Mouse (Mus musculus) cerebellum, adult 11-12 months (tissue): ENCODE measurements at regions not wholly inside any gene's neighbourhood (a gene's known extent, or its start where the extent isn't known, plus 50 kb on each side); places are given as distances from the start of the nearest gene placed in this dataset.
A peak's percentile ranks its signal among the peaks of the same experiment; 100 is the strongest.

ENCODE experiments used
- DNase-seq: peaks from one replicate; pipeline ENCODE4 v3.0.0; 2022

DNA sequence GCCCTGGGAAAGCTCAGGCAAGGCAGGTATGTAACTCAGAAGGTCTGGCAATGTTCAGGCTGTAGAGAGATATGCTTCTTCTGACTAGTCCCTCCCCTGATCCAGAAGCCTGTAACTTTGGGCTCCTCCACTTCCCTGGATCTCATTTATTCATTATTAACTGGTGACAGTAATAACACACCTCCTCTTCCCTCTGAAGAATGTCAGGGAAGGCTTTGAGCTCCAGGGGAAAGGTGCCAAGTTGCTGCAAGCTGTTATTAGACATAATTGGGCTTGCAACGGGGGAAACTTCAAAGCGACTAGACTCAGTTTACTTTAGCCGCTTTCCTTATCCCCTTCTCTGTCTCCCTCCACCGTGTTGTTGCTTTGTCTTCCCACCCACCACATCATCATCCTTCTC lies 75.6 kb upstream of the Tmprss2 start:
- no peak for DNase-seq

GRCm38 (mm10) chr16:97685603-97686285 lies 74.7 kb upstream of the Tmprss2 start:
- DNase-seq: no peak

DNA sequence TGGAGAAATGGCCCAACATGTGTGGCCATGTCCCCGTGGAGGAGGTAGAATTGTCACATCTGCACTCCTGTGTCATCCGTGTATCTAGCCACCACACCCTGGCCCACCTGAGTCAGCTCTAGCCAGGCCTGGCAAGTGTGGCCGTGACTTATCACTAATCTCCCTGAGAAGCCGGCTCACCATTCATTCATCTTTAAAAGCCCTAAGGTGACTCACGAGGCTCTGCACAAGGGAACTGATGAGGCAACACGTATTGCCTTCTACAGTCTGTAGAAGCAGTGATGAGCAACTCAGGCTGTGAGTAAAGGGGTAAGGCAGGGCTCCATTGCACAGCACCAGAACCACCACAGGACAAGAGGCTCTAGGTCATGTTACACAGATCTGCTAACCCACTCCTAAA lies 70.2 kb upstream of the Tmprss2 start:
- DNase-seq: no peak

GRCm38 (mm10) chr16:97679820-97680219 lies 68.8 kb upstream of the Tmprss2 start:
- no peak for DNase-seq

GRCm38 (mm10) chr16:97679252-97679651 lies 68.3 kb upstream of the Tmprss2 start:
- no peak for DNase-seq

DNA sequence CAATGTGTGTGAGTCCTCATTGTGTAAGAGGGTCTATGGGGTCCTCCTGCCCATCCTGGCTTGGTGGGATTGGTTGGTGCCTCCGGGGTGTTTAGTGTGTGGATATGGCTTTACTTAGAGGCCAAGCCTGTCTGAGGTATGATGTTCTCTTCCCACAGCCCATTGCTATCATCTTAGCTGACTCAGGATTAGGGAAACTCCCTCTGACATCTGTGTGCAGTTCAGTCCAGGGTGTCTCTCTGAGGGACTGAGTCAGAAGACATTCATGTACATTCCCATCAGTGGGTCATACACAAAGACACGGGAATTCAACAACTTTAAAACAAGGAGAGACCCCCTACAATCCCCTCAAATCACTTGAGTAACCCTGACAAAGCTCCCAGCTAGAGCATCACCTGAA lies 66.6 kb upstream of the Tmprss2 start:
- DNase-seq: no peak

- DNase-seq: no peak
Measured at GRCm38 (mm10) chr16:97673576-97673975, 62.6 kb upstream of the Tmprss2 start.

GRCm38 (mm10) chr16:97670131-97671038 lies 59.4 kb upstream of the Tmprss2 start:
- DNase-seq: peak; percentile 35

DNA sequence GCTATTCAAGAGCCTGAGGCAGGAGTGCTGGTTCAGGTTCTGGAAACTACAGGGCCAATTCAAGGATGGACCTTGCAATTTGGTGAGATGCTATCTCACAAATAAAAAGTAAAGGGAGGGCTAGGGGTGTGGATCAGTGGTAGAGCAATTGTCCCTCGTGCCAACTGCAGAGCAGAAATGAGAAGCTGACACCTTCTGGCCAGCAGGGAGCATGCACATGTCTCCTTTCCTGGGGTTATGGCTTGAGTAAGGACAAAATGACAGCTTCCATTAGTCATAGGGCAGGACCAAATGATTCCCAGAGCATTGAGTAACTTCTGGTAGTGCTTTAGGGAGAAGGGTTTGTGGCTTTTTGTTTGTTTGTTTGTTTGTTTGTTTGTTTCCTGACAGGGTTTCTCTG lies 56.5 kb upstream of the Tmprss2 start:
- DNase-seq: no peak

GRCm38 (mm10) chr16:97665518-97665917 lies 54.5 kb upstream of the Tmprss2 start:
- no peak for DNase-seq
